Mouse (Mus musculus): Measurements from ENCODE around the gene Osgepl1. TPM values are rescaled to one million over a fixed set of nuclear protein-coding genes. Genes with fewer than 3 reads are reported as not detected.

Osgepl1 gene
- total RNA-seq, 2 experiments from 2014 or later = 34.2 to 42.9 TPM

Other genes with a start within 250 kb of the Osgepl1 start
- not detected in 2 replicates for gene 1700019A02Rik, start 126.0 kb upstream of the Osgepl1 start, total RNA-seq (2014; fragmentation: Nextera tagmentation)
- gene 1700019A02Rik, start 126.0 kb upstream of the Osgepl1 start, total RNA-seq (2017) = not detected in 2 replicates
- gene Pms1, start 16.6 kb upstream of the Osgepl1 start, total RNA-seq (2014; fragmentation: Nextera tagmentation) = 14.7 and 18.0 TPM in 2 replicates
- gene Pms1, start 16.6 kb upstream of the Osgepl1 start, total RNA-seq (2017) = 20.5 and 25.9 TPM in 2 replicates
- 33.5 and 35.7 TPM in 2 replicates for gene Ormdl1, start 16.5 kb upstream of the Osgepl1 start, total RNA-seq (2014; fragmentation: Nextera tagmentation)
- 27.8 and 41.3 TPM in 2 replicates for gene Ormdl1, start 16.5 kb upstream of the Osgepl1 start, total RNA-seq (2017)
- gene Gm28778, start 16.5 kb upstream of the Osgepl1 start, total RNA-seq (2014; fragmentation: Nextera tagmentation) = not detected in 2 replicates
- gene Gm28778, start 16.5 kb upstream of the Osgepl1 start, total RNA-seq (2017) = not detected in 2 replicates
- not detected in 2 replicates for gene Asdurf, start 39.0 kb downstream of the Osgepl1 start, total RNA-seq (2014; fragmentation: Nextera tagmentation)
- 274 and 442 TPM in 2 replicates for gene Asdurf, start 39.0 kb downstream of the Osgepl1 start, total RNA-seq (2017)
- gene Gm28551, start 39.0 kb downstream of the Osgepl1 start, total RNA-seq (2014; fragmentation: Nextera tagmentation) = 0.09 TPM in 1 of 2 replicates, not detected in the other
- gene Gm28551, start 39.0 kb downstream of the Osgepl1 start, total RNA-seq (2017) = 0.19 TPM in 1 of 2 replicates, not detected in the other
- 54.5 and 76.1 TPM in 2 replicates for gene Asnsd1, start 39.1 kb downstream of the Osgepl1 start, total RNA-seq (2014; fragmentation: Nextera tagmentation)
- 79.9 and 85.0 TPM in 2 replicates for gene Asnsd1, start 39.1 kb downstream of the Osgepl1 start, total RNA-seq (2017)

All from megakaryocyte-erythroid progenitor cell, adult 5-6 weeks (primary cell).